Mouse (Mus musculus) ovary, adult 18-20 months (tissue): ENCODE measurements around the gene Ube2a.

ENCODE experiments used
- DNase-seq: peaks from one replicate; pipeline ENCODE4 v3.0.0; 2022; ENCODE audit warnings: low spot score, mixed read lengths

The Ube2a gene

DNA sequence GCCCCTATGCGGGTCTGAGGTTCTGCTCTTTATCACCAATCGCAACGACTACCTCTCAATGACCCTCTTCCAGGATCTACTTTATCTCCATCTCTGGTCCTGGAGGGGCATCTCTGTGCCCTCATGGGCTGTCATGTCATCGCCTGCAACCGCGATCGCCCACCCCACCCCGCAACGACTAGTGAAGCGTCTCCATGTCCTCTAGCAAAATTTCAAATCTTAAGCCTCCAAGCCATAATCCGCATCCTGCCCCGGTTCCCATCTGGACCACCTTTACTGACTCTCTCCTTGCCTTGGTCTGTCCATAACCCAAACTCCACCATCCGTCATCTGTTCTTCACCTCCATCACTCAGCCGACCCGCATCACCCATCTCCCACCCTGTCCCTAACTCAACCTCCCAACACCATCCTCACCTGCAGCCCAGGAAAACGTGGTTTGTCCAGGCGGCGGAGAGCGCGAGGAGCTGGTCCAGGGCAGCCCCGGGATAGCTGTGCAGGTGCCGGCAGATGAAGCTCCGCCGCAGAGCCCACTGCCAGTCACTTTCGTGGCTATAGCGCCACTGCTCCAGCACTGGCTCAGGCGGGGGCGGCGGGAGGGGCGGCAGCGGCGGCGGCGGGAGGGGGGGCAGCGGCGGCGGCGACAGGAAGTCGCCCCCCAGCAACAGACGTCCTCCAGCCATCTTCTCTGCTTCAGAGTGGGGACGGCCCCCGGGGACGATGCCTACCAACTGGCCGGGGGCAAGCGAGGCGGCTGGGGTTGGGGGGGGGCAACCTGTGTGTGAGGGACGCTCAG lies 28.8 kb downstream of the Ube2a start, which contains the start of gene Nkrf:
Nkrf (minus strand) TSS at position 579 of the 794 bp plus-strand sequence.
- no peak for DNase-seq

DNA sequence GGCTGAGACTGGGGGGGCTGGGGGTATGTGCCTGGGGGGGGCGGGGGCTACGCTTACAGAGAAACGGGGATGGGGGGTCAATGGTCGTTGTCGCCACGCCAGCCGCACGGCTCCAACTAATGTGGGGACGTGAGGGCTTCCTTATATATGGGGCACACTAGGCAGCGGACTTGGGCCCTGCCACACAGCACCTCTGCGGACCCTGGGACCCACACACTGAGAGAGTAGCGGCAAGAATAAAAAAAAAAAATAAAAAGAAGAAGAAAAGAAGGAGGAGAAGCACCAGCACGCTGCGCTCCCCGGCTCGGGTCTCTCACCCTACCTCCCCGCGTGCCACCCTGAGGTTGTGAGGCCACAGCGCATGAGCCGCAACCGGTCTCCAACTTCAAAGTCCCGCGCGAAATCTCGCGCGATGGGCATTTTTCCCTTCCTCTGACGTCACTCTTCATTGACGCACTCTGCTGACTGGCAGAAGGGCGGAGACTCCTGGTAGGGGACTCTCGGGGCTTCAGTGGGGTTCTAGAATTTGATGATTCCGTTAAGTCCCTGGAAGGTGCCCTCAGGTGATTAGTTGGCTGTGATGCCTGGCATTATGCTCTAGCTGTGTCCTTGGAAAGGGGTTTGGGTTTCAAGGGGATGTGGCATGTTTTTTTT lies 29.5 kb downstream of the Ube2a start:
- DNase-seq: peak; percentile 85

DNA sequence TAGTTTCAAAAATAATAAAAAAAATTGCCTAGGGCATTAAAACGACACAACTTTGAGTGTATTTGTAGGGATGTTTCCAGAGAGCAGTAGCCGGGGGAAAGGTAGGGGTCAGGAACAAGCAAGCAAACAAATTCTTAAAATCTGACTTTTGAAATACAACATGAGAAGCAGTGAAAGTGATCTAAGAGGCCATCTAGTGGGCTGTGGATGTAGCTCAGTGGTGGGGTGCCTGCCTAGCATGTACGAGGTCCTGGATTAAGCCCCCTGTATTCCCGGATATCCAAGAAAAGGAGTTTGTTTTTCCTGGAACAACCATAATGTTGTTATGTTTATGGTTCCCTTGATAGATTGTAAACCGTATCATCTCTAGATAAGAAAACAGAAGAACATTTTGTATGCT lies 32.8 kb downstream of the Ube2a start:
- DNase-seq: no peak

DNA sequence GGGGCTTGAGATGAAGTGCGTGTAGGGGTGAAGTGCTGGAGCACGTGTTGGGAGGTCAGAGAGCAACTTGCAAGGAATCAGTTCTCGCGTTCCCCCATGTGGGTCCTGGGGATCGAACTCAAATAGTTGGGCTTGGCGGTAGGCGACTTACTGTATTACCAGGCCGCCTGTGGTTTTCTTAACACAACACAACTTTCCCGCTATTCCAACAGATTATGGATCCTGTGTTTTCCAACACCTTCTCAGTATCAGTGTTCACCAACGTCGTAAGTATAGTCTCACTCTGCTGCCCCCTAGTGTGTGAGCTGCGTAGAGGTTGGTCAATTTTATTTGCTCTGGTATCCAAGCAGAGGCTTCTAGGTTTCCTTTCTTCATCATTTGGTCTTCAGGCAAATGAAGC lies 37.6 kb downstream of the Ube2a start:
- no peak for DNase-seq

DNA sequence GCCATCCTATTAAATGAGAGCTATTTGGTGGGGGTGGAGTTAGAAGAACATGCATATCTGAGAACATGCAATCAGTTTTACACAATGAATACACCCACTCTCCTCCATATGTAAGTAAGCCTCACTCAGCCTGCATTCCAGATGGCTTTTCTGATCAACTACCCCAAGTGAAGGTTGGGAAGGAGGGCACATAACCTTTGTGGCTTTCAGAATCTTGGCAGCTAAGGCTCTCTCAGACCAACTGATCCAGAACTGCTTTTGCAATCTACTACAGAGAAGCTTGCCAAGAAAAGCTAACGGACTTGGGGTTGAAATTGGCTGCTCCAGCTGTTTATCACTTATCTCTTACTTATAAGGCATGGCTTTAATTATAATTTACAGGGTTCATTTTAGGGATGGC lies 44.0 kb downstream of the Ube2a start:
- DNase-seq: no peak

DNA sequence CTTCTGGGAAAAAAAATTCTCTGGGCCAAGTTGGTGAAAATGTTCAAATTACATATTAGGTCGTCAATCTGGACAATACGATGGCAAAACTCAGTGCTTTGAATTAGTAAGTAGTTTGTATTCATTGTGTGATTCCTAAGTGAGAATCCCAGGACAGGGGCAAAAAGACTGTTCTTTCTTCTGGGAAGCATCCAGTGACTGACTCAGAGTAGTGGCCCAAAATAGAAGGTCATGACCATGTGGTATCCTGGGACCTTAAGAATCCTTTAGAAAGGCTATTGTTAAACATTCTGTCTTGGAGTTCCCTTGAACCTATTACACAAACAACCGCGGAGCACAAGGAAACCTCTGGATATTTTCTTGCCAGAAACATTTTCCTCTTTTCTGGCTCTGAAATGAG lies 47.6 kb downstream of the Ube2a start:
- no peak for DNase-seq

DNA sequence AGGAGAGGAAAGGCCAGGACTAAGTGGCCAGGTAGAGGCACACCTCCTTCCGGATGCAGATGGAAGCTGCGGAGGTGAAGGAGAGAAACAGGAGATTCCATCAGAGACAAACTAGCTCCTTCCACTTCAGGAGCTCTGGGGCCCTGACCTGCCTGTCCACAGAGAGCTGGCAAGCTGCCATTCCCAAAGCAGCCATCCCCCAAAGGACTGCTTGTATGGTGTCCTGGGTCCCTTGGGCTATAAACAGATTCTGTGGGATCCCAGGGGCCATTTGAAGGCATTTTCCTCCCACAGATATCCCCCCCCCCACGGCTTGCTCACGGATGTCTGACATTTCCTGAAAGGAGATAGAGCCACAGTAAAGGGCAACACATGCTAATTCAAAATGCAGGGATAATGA lies 55.1 kb downstream of the Ube2a start:
- no peak for DNase-seq

DNA sequence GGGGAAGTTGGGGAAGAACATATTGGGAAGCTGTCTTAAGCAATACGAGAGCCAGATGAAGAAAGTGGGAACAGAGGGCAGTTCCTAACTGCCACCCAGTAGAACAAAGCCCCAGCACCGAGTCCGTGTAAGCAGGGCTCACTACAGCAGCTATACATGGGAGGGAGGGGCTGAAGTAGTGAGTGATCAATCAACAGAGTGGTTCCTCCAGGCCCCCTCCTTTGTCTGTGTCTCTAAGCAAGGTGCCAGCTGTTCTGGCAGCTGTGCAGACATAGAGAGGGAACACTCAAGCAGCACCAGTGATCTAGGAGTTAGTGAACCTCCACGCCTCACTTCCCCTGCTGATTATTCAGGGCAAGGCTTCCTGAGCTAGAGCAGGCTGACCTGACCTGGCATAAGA lies 56.0 kb downstream of the Ube2a start:
- no peak for DNase-seq

DNA sequence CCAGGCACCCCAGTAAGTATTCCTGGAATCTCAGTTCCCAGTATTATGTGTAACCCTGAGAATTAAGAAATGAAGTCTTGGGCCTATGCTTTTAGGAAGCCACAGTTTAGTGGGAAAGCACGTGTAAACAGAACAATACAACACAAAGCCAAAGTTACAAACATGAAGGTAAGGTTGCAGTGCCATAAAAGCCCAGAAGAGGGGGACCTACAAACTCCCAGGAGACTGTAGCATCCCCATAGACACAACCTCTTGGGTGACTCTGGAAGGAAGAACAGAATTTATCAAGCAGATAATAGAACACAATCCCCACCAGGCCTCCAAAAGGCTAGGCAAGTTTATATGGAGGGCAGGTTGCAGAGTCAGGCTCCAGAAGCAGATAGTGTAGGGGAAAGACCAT lies 56.9 kb downstream of the Ube2a start:
- DNase-seq: no peak
